Mouse (Mus musculus) heart, embryonic 15.5 days (tissue): ENCODE measurements around the gene Tpx2. TPM values are rescaled to one million over a fixed set of nuclear protein-coding genes. Genes with fewer than 3 reads are reported as not detected.

ENCODE experiments used
- ATAC-seq: fragments of 200-750 bp; cut with Nextera tagmentation; replicated peaks from 2 replicates; pipeline ENCODE4 v1.8.0; 2017; ENCODE audit warnings: low read depth, moderate TSS enrichment; ENCODE audit not compliant: insufficient number of reproducible peaks, insufficient read depth, low FRiP score
- H3K27ac ChIP-seq: fragments of 300-500 bp; sonication (generic); 2 replicates; pipeline ENCODE4 v1.5.1; 2015; ENCODE audit warnings: mild to moderate bottlenecking, inconsistent platforms
- H3K27me3 ChIP-seq: fragments of 300-500 bp; sonication (generic); 2 replicates; pipeline ENCODE4 v1.6.1; 2015; ENCODE audit warnings: inconsistent platforms
- H3K36me3 ChIP-seq: fragments of 300-500 bp; sonication (generic); 2 replicates; pipeline ENCODE4 v1.6.1; 2015; ENCODE audit warnings: mild to moderate bottlenecking, inconsistent platforms
- H3K4me1 ChIP-seq: fragments of 300-500 bp; sonication (generic); replicated peaks from 2 replicates; pipeline ENCODE4 v1.6.1; 2015; ENCODE audit warnings: inconsistent platforms
- H3K4me2 ChIP-seq: fragments of 300-500 bp; sonication (generic); 2 replicates; pipeline ENCODE4 v1.6.1; 2015; ENCODE audit warnings: inconsistent platforms, mild to moderate bottlenecking, moderate library complexity
- H3K4me3 ChIP-seq: fragments of 300-500 bp; sonication (generic); 2 replicates; pipeline ENCODE4 v1.5.1; 2015; ENCODE audit warnings: mild to moderate bottlenecking, inconsistent platforms
- H3K9ac ChIP-seq: fragments of 300-500 bp; sonication (generic); 2 replicates; pipeline ENCODE4 v1.6.1; 2015; ENCODE audit warnings: mild to moderate bottlenecking, inconsistent platforms
- H3K9me3 ChIP-seq: fragments of 300-500 bp; sonication (generic); replicated peaks from 2 replicates; pipeline ENCODE4 v1.6.1; 2016; ENCODE audit warnings: inconsistent platforms
- WGBS: fragments of 180-500 bp; shearing (Covaris S2); methylation state at CpG from one replicate; pipeline ENCODE4 v1.1.7; 2015; ENCODE audit warnings: mixed read lengths; 5-methylcytosine and 5-hydroxymethylcytosine counted together
- polyA plus RNA-seq: library from polyadenylated mRNA; unstranded; fragments of >200 nt; fragmentation: Nextera tagmentation; extraction: Ambion mirVana; gene quantifications from 2 replicates; pipeline ENCODE4 v1.2.1, GENCODE M21; 2015

Gene Tpx2
- polyA plus RNA-seq, 1 experiment from 2014 or later, result 47.3 TPM

- ATAC-seq, result no peak
- 34% methylated on average over 3 of the region's 3 CpGs for WGBS
- Histone ChIP-seq H3K36me3 (no peaks in the 10 kb centered on the region), H3K9me3 (no peaks in the 10 kb centered on the region), H3K9ac (no peak overlapping the region), H3K4me2 (no peak overlapping the region), H3K27me3 (no peaks in the 10 kb centered on the region), H3K4me3 (no peak overlapping the region), H3K27ac (no peak overlapping the region), H3K4me1 (peaks cover 40% of the 10 kb centered on the region)
Measured at GRCm38 (mm10) chr2:152811336-152812165, 36.2 kb upstream of the Tpx2 start.

GRCm38 (mm10) chr2:152813232-152813631 is 34.5 kb upstream of the Tpx2 start:
- Histone ChIP-seq H3K36me3 (no peaks in the 10 kb centered on the region), H3K9me3 (no peaks in the 10 kb centered on the region), H3K27ac (no peak overlapping the region), H3K4me2 (no peak overlapping the region), H3K4me3 (no peak overlapping the region), H3K27me3 (no peaks in the 10 kb centered on the region), H3K4me1 (peaks cover 55% of the 10 kb centered on the region), H3K9ac (no peak overlapping the region)
- no peak for ATAC-seq
- 86% methylated on average over 1 of the region's 1 CpGs for WGBS

- WGBS, result 54% methylated on average over 6 of the region's 6 CpGs
- no peak overlapping the region for H3K4me3 ChIP-seq
- peaks cover 66% of the 10 kb centered on the region for H3K4me1 ChIP-seq
- H3K27ac ChIP-seq, result no peak overlapping the region
- no peaks in the 10 kb centered on the region for H3K9me3 ChIP-seq
- no peaks in the 10 kb centered on the region for H3K36me3 ChIP-seq
- H3K9ac ChIP-seq, result no peak overlapping the region
- ATAC-seq, result no peak
- no peak overlapping the region for H3K4me2 ChIP-seq
- no peaks in the 10 kb centered on the region for H3K27me3 ChIP-seq
Measured at GRCm38 (mm10) chr2:152814213-152814874, 33.4 kb upstream of the Tpx2 start.

GRCm38 (mm10) chr2:152815879-152816656 is 31.7 kb upstream of the Tpx2 start:
- no peak overlapping the region; the same call in 1 of the 2 replicates for H3K27ac ChIP-seq
- H3K4me1 ChIP-seq, result peaks cover 76% of the 10 kb centered on the region
- ATAC-seq, result no peak
- H3K9me3 ChIP-seq, result no peaks in the 10 kb centered on the region
- H3K4me2 ChIP-seq, result no peak overlapping the region
- H3K9ac ChIP-seq, result no peak overlapping the region
- H3K4me3 ChIP-seq, result no peak overlapping the region
- 71% methylated on average over 7 of the region's 7 CpGs for WGBS
- H3K36me3 ChIP-seq, result no peaks in the 10 kb centered on the region
- H3K27me3 ChIP-seq, result no peaks in the 10 kb centered on the region

GRCm38 (mm10) chr2:152816657-152817348 is 31.0 kb upstream of the Tpx2 start:
- Histone ChIP-seq H3K27me3 (no peaks in the 10 kb centered on the region), H3K9me3 (no peaks in the 10 kb centered on the region), H3K4me1 (peaks cover 76% of the 10 kb centered on the region), H3K27ac (peak overlapping the region; percentile 88), H3K9ac (no peak overlapping the region), H3K4me2 (no peak overlapping the region), H3K4me3 (no peak overlapping the region), H3K36me3 (no peaks in the 10 kb centered on the region)
- ATAC-seq, result no peak
- 85% methylated on average over 3 of the region's 3 CpGs for WGBS

- H3K4me3 ChIP-seq, result no peak overlapping the region
- H3K4me1 ChIP-seq, result peaks cover 75% of the 10 kb centered on the region
- H3K9me3 ChIP-seq, result no peaks in the 10 kb centered on the region
- no peaks in the 10 kb centered on the region for H3K36me3 ChIP-seq
- H3K27me3 ChIP-seq, result no peaks in the 10 kb centered on the region
- no peak overlapping the region for H3K9ac ChIP-seq
- 11% methylated on average over 6 of the region's 6 CpGs for WGBS
- H3K4me2 ChIP-seq, result peak overlapping the region; percentile 15
- peak overlapping the region; percentile 88 for H3K27ac ChIP-seq
- ATAC-seq, result peak; percentile 57
Measured at GRCm38 (mm10) chr2:152817596-152818291, 30.0 kb upstream of the Tpx2 start.

- ATAC-seq, result no peak
- no peaks in the 10 kb centered on the region for H3K27me3 ChIP-seq
- H3K27ac ChIP-seq, result peak overlapping the region; percentile 88
- H3K36me3 ChIP-seq, result no peaks in the 10 kb centered on the region
- H3K4me1 ChIP-seq, result peaks cover 73% of the 10 kb centered on the region
- 0 out of 2 replicates have a peak overlapping the region, but pooled peaks have one; percentile 15 for H3K4me2 ChIP-seq
- H3K9me3 ChIP-seq, result no peaks in the 10 kb centered on the region
- no peak overlapping the region for H3K4me3 ChIP-seq
- WGBS, result 87% methylated on average over 5 of the region's 5 CpGs
- H3K9ac ChIP-seq, result no peak overlapping the region
Measured at GRCm38 (mm10) chr2:152818679-152819078, 29.1 kb upstream of the Tpx2 start.

GRCm38 (mm10) chr2:152819097-152819624 is 28.6 kb upstream of the Tpx2 start:
- Histone ChIP-seq H3K4me1 (peaks cover 73% of the 10 kb centered on the region), H3K9ac (no peak overlapping the region), H3K27me3 (no peaks in the 10 kb centered on the region), H3K27ac (peak overlapping the region; percentile 88), H3K4me2 (no peak overlapping the region), H3K36me3 (no peaks in the 10 kb centered on the region), H3K4me3 (no peak overlapping the region), H3K9me3 (no peaks in the 10 kb centered on the region)
- no peak for ATAC-seq
- WGBS, result 93% methylated on average over 3 of the region's 3 CpGs

- H3K9ac ChIP-seq, result no peak overlapping the region
Measured at GRCm38 (mm10) chr2:152819926-152820325, 27.8 kb upstream of the Tpx2 start.

GRCm38 (mm10) chr2:152820369-152820768 is 27.4 kb upstream of the Tpx2 start:
- Histone ChIP-seq H3K4me3 (no peak overlapping the region), H3K4me2 (peak overlapping the region; percentile 33), H3K36me3 (no peaks in the 10 kb centered on the region), H3K9me3 (no peaks in the 10 kb centered on the region), H3K9ac (no peak overlapping the region), H3K4me1 (peaks cover 71% of the 10 kb centered on the region), H3K27me3 (no peaks in the 10 kb centered on the region), H3K27ac (peak overlapping the region; percentile 88)
- ATAC-seq, result peak; percentile 38
- 21% methylated on average over 2 of the region's 2 CpGs for WGBS

More at GRCm38 (mm10) chr2:152819926-152820325, 27.8 kb upstream of the Tpx2 start:
- no peak for ATAC-seq
- Histone ChIP-seq H3K4me3 (no peak overlapping the region), H3K4me2 (peak overlapping the region; percentile 33; the same call in 1 of the 2 replicates), H3K4me1 (peaks cover 68% of the 10 kb centered on the region), H3K27me3 (no peaks in the 10 kb centered on the region), H3K9me3 (no peaks in the 10 kb centered on the region), H3K27ac (peak overlapping the region; percentile 88), H3K36me3 (no peaks in the 10 kb centered on the region)
- 48% methylated on average over 4 of the region's 4 CpGs for WGBS
